Mouse (Mus musculus): ENCODE results near the gene Klf2.

Klf2 gene

DNA sequence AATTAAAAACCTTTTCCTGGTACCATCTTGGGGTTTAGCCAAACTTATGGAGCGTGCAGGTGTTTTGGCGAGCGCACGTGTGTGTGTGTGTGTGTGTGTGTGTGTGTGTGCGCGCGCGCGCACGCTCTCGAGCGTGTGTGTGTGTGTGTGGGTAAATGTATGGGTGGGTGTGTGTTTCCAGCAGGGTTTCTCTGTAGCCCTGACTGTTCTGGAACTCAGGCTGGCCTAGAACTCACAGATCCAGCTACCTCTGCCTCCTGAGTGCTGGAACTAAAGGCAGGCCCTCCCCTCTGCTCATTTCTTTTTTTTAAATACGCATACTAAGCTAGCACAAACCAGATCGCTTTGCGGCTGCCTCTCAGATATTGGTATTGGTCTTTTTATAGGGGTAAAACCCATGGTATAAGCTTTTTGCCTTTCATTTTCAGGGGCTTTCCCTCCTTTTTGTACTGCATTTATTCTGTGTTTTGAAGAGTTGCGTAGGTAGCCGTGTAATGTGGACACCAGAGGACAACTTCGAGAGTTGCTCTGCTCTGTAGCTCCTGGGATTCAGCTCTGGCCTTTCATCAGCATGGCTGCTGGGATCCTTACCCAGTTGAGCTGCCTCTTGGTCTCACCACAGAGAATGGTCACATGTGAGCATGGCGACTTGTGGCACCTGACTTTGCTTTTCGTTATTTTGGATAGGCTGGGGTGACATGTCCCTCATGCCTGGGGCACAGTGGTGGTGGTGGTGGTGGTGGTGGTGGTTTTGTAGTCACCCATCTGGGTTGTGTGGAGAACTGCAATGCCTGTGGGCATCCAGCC, 3.0 kb downstream of the Klf2 start:
- Histone ChIP-seq H3K4me1 (replicated peaks; ENCODE audit: low read depth, low read length) (peaks cover 59% of the 10 kb centered on the region), H3K9me3 (ENCODE audit: low read length) (no peaks in the 10 kb centered on the region), H3K27me3 (ENCODE audit: insufficient read depth, low read length) (no peaks in the 10 kb centered on the region), H3K36me3 (ENCODE audit: insufficient read depth, low read length) (peaks cover 52% of the 10 kb centered on the region), H3K4me3 (replicated peaks; ENCODE audit: low read length) (peak overlapping the region; percentile 98)
- no peak for TF ChIP-seq POU5F1 (IDR thresholded peaks at IDR 0.05; ENCODE audit: borderline replicate concordance, low read length)
- TF ChIP-seq CTCF (conservative IDR thresholded peaks at IDR 0.05; ENCODE audit: low read length) = no peak
- no peak for TF ChIP-seq NANOG (IDR thresholded peaks at IDR 0.05; ENCODE audit: borderline replicate concordance, low read length)

GRCm38 (mm10) chr8:72322471-72322889, 3.6 kb downstream of the Klf2 start:
- H3K27me3 ChIP-seq (ENCODE audit: insufficient read depth, low read length) = no peaks in the 10 kb centered on the region
- TF ChIP-seq POU5F1 (IDR thresholded peaks at IDR 0.05; ENCODE audit: borderline replicate concordance, low read length) = no peak
- TF ChIP-seq CTCF (conservative IDR thresholded peaks at IDR 0.05; ENCODE audit: low read length) = no peak
- peaks cover 59% of the 10 kb centered on the region for H3K4me1 ChIP-seq (replicated peaks; ENCODE audit: low read depth, low read length)
- H3K4me3 ChIP-seq (replicated peaks; ENCODE audit: low read length) = peak overlapping the region; percentile 98
- peaks cover 52% of the 10 kb centered on the region for H3K36me3 ChIP-seq (ENCODE audit: insufficient read depth, low read length)
- H3K9me3 ChIP-seq (ENCODE audit: low read length) = no peaks in the 10 kb centered on the region

DNA sequence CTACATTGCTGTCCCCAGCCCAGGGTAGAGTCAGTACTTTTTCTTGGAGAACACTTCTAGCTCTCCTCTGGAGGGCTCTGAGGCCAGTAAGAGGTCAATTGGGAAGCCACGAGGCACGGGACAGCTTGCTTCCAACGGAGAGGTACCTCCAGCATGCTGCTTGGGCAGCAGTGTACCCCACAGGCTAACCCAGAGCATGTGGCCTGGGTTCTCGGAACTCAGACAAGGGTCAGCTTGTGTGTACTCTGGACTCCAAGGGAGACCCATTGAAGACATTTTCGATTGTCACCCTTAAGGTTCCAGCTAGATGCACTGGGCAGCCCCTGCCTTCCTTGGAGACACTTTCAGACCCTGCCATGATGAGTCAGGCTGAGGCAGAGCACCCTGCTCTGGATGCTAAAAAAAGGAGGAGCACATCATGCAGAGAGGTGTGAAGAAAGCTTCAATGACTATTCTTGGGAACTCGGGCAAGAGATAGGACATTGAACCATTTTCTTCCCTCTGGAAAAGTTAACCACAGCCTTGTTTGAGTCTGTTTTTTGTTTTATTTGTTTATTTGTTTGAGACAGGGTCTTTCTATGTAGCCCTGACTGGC, 4.4 kb downstream of the Klf2 start:
- TF ChIP-seq CTCF (conservative IDR thresholded peaks at IDR 0.05; ENCODE audit: low read length) (no peak), NANOG (IDR thresholded peaks at IDR 0.05; ENCODE audit: borderline replicate concordance, low read length) (no peak), POU5F1 (IDR thresholded peaks at IDR 0.05; ENCODE audit: borderline replicate concordance, low read length) (no peak)
- no peaks in the 10 kb centered on the region for H3K27me3 ChIP-seq (ENCODE audit: insufficient read depth, low read length)
- H3K36me3 ChIP-seq (ENCODE audit: insufficient read depth, low read length) = peaks cover 52% of the 10 kb centered on the region
- peaks cover 60% of the 10 kb centered on the region for H3K4me1 ChIP-seq (replicated peaks; ENCODE audit: low read depth, low read length)
- H3K9me3 ChIP-seq (ENCODE audit: low read length) = no peaks in the 10 kb centered on the region
- H3K4me3 ChIP-seq (replicated peaks; ENCODE audit: low read length) = peak overlapping the region; percentile 98

- Histone ChIP-seq H3K36me3 (ENCODE audit: insufficient read depth, low read length) (peaks cover 52% of the 10 kb centered on the region), H3K4me3 (replicated peaks; ENCODE audit: low read length) (0 out of 2 replicates have a peak overlapping the region, but pooled peaks have one; percentile 7), H3K9me3 (ENCODE audit: low read length) (no peaks in the 10 kb centered on the region), H3K4me1 (replicated peaks; ENCODE audit: low read depth, low read length) (peaks cover 66% of the 10 kb centered on the region), H3K27me3 (ENCODE audit: insufficient read depth, low read length) (no peaks in the 10 kb centered on the region)
- no peak for TF ChIP-seq NANOG (IDR thresholded peaks at IDR 0.05; ENCODE audit: borderline replicate concordance, low read length)
- TF ChIP-seq CTCF (conservative IDR thresholded peaks at IDR 0.05; ENCODE audit: low read length) = no peak
- TF ChIP-seq POU5F1 (IDR thresholded peaks at IDR 0.05; ENCODE audit: borderline replicate concordance, low read length) = no peak
Observed at GRCm38 (mm10) chr8:72324036-72324706, 5.3 kb downstream of the Klf2 start.

DNA sequence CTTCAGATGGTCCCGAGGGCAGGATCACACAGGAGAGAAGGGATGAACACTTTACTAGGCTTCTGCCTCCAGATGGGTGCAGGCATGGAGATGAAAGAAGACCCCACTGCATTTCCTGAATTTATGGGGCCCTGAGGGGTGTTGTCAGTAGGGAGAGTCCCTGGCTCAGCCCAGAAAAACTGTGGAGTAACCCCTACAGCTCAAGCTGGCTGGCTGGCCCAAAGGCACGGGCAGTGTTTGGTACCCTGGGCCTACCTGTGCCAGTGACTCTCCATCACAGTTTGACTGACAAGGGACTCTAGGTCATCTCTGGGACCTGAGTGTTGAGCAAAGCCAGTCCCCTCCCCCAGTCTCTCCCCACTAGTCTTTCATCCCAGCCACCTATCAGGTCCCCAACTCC, 5.9 kb downstream of the Klf2 start:
- H3K36me3 ChIP-seq (ENCODE audit: insufficient read depth, low read length) = peaks cover 52% of the 10 kb centered on the region
- H3K27me3 ChIP-seq (ENCODE audit: insufficient read depth, low read length) = no peaks in the 10 kb centered on the region
- 0 out of 2 replicates have a peak overlapping the region, but pooled peaks have one; percentile 7 for H3K4me3 ChIP-seq (replicated peaks; ENCODE audit: low read length)
- peaks cover 72% of the 10 kb centered on the region for H3K4me1 ChIP-seq (replicated peaks; ENCODE audit: low read depth, low read length)
- no peaks in the 10 kb centered on the region for H3K9me3 ChIP-seq (ENCODE audit: low read length)
- TF ChIP-seq POU5F1 (IDR thresholded peaks at IDR 0.05; ENCODE audit: borderline replicate concordance, low read length) (no peak), NANOG (IDR thresholded peaks at IDR 0.05; ENCODE audit: borderline replicate concordance, low read length) (no peak), CTCF (conservative IDR thresholded peaks at IDR 0.05; ENCODE audit: low read length) (no peak)

DNA sequence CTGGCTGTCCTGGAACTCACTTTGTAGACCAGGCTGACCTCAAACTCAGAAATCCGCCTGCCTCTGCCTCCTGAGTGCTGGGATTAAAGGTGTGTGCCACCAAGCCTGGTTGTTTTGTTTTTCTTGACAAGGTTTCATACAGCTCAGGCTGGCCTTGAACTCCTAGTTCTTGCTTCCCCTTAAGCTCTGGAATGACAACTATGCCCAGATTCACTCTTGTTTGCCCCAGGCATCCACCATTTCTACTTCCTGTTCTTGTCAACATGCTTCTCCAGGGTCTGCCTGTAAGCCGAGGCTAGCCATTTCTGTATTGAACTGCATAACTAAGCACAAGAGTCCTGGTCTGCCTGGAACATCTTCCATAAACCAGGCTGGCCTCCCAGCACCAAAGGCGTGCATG, 10.3 kb downstream of the Klf2 start:
- Histone ChIP-seq H3K4me1 (replicated peaks; ENCODE audit: low read depth, low read length) (peaks cover 92% of the 10 kb centered on the region), H3K4me3 (replicated peaks; ENCODE audit: low read length) (no peak overlapping the region), H3K27me3 (ENCODE audit: insufficient read depth, low read length) (no peaks in the 10 kb centered on the region), H3K36me3 (ENCODE audit: insufficient read depth, low read length) (peaks cover 12% of the 10 kb centered on the region), H3K9me3 (ENCODE audit: low read length) (no peaks in the 10 kb centered on the region)
- no peak for TF ChIP-seq NANOG (IDR thresholded peaks at IDR 0.05; ENCODE audit: borderline replicate concordance, low read length)
- TF ChIP-seq CTCF (conservative IDR thresholded peaks at IDR 0.05; ENCODE audit: low read length) = no peak
- no peak for TF ChIP-seq POU5F1 (IDR thresholded peaks at IDR 0.05; ENCODE audit: borderline replicate concordance, low read length)

DNA sequence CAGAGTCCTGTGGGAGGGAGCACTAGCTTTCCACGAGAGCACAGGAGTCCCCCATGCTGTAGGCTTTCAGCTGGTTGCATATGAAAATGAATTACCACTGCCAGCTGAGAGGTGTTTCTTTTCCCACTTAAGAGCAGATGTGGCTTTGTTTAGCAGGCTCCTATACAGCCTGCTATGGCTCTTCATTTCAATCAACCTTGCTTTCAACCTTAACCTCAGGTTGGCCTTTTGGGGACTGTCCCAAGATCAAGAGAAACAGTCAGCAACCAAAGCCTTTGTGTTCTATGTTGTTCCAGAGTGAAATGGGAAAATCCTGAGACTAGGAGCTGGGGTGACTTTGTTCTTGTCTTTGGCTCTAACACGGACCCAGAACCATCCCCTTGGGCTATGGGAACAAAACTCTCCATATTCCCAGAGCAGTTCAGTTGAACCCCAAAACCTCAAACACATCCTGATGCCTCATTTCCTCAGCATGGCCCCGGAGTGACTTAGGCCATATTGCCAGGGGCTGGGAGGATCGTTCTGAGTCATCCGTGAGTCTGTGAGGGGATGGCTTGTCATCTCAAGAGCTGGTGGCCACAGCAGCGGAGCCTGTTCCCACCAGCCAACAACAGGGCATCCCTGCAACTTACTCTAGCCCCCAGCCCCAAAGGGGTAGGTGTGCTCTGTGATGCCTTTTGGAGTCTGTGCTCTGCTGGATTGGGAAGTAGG, 12.1 kb downstream of the Klf2 start:
- Histone ChIP-seq H3K4me1 (replicated peaks; ENCODE audit: low read depth, low read length) (peaks cover 90% of the 10 kb centered on the region), H3K4me3 (replicated peaks; ENCODE audit: low read length) (peak overlapping the region; percentile 8), H3K27me3 (ENCODE audit: insufficient read depth, low read length) (no peaks in the 10 kb centered on the region), H3K36me3 (ENCODE audit: insufficient read depth, low read length) (no peaks in the 10 kb centered on the region), H3K9me3 (ENCODE audit: low read length) (no peaks in the 10 kb centered on the region)
- TF ChIP-seq CTCF (conservative IDR thresholded peaks at IDR 0.05; ENCODE audit: low read length) (no peak), NANOG (IDR thresholded peaks at IDR 0.05; ENCODE audit: borderline replicate concordance, low read length) (no peak), POU5F1 (IDR thresholded peaks at IDR 0.05; ENCODE audit: borderline replicate concordance, low read length) (no peak)

DNA sequence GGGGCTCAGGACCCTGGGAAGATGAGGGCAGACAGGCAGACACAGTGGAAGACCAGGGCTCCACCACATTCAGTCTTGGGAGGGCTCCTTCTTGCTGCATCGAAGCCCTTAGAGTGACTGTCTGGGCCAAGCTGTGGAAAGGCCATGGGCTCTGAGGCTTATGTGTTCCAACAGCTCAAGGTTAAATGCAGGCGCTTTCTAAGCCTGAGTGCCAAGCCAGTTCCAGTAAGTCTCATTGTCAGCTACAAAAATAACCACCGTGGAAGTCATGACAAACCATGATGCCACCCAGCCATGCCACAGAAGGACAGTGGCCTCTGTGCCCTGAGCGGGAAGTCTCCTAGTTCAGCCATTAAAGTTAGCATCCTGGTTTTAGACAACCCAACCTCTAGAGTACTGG, 12.8 kb downstream of the Klf2 start:
- H3K4me3 ChIP-seq (replicated peaks; ENCODE audit: low read length) = peak overlapping the region; percentile 8; the same call in 1 of the 2 replicates
- peaks cover 90% of the 10 kb centered on the region for H3K4me1 ChIP-seq (replicated peaks; ENCODE audit: low read depth, low read length)
- H3K36me3 ChIP-seq (ENCODE audit: insufficient read depth, low read length) = no peaks in the 10 kb centered on the region
- H3K27me3 ChIP-seq (ENCODE audit: insufficient read depth, low read length) = no peaks in the 10 kb centered on the region
- no peak for TF ChIP-seq NANOG (IDR thresholded peaks at IDR 0.05; ENCODE audit: borderline replicate concordance, low read length)
- TF ChIP-seq POU5F1 (IDR thresholded peaks at IDR 0.05; ENCODE audit: borderline replicate concordance, low read length) = no peak
- TF ChIP-seq CTCF (conservative IDR thresholded peaks at IDR 0.05; ENCODE audit: low read length) = no peak
- H3K9me3 ChIP-seq (ENCODE audit: low read length) = no peaks in the 10 kb centered on the region
